Mouse (Mus musculus) ovary, adult 18-20 months (tissue): ENCODE data around the gene Spocd1.

ENCODE experiments used
- DNase-seq: peaks from one replicate; pipeline ENCODE4 v3.0.0; 2022; ENCODE audit warnings: low spot score, mixed read lengths

Spocd1 gene

GRCm38 (mm10) chr4:130005593-130005992 is 76.5 kb downstream of the Spocd1 start:
- no peak for DNase-seq

DNA sequence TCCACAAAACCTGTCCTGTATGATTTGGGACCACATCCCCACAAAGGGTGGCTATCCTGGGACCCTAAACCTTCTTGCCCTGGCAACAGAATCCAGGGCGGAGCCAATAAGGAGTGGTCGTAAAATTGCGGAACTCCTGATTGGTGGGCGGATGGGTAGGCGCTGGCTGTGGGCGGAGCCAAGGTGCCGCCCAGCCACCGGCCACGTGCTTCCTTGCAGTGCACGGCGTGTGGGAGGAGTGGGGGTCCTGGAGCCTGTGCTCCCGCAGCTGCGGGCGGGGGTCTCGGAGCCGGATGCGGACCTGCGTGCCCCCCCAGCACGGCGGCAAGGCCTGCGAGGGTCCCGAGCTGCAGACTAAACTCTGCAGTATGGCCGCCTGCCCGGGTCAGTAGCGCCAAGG is 77.5 kb downstream of the Spocd1 start:
- DNase-seq: no peak
